Mouse (Mus musculus): Measurements from ENCODE around the gene Steap1. TPM values are rescaled to one million over a fixed set of nuclear protein-coding genes. Genes with fewer than 3 reads are reported as not detected.

Steap1 gene
- polyA plus RNA-seq, 1 experiment from 2014 or later, result 2.2 TPM

DNA sequence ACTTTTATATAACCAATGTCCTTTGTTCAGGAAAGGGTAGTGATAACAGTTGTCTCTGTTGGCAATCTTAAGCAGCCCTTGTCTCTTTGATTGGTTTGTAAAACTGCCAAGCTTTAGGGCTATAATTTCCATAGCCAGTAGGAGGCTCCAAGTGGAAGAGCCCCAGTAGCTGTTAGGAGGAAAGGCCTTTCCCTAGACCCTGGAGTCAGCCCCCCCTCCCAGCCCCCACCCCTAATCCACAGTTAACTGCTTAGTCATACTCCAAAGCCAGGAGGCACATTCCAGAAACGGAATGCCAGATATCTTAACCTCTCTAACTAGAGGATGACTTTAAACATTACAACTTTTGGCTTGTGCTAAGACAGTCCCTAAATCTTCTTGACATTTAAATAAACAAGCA, 62.2 kb downstream of the Steap1 start:
- Histone ChIP-seq H3K36me3 (ENCODE audit: insufficient read depth) (no peaks in the 10 kb centered on the region), H3K4me2 (no peak overlapping the region), H3K4me1 (ENCODE audit: insufficient read depth) (no peaks in the 10 kb centered on the region), H3K9ac (no peak overlapping the region), H3K27me3 (ENCODE audit: insufficient read depth, low read length) (no peaks in the 10 kb centered on the region), H3K9me3 (ENCODE audit: low read depth, low read length) (no peaks in the 10 kb centered on the region), H3K27ac (ENCODE audit: low read depth) (no peak overlapping the region), H3K4me3 (ENCODE audit: low read depth, low read length) (no peak overlapping the region)
- peak; percentile 93 for ATAC-seq (ENCODE audit: insufficient read depth)
- TF ChIP-seq CTCF (IDR thresholded peaks at IDR 0.05; ENCODE audit: low read depth), result no peak
- WGBS, result 3% methylated on average over 1 of the region's 1 CpGs
- DNase-seq, result peak; percentile 64

Other genes with a start within 250 kb of the Steap1 start
- gene Cldn12, start 234.4 kb downstream of the Steap1 start, polyA plus RNA-seq (2014; fragmentation: Nextera tagmentation; extraction: Ambion mirVana), result 17.6 and 17.9 TPM in 2 replicates
- gene Gtpbp10, start 189.8 kb downstream of the Steap1 start, polyA plus RNA-seq (2014; fragmentation: Nextera tagmentation; extraction: Ambion mirVana), result 31.0 and 33.7 TPM in 2 replicates
- gene Gm8773, start 175.5 kb downstream of the Steap1 start, polyA plus RNA-seq (2014; fragmentation: Nextera tagmentation; extraction: Ambion mirVana), result 0.24 and 0.80 TPM in 2 replicates
- gene Cfap69, start 85.1 kb downstream of the Steap1 start, polyA plus RNA-seq (2014; fragmentation: Nextera tagmentation; extraction: Ambion mirVana), result 3.1 and 4.3 TPM in 2 replicates
- 5.4 TPM in 2 replicates for gene Steap2, start 54.7 kb downstream of the Steap1 start, polyA plus RNA-seq (2014; fragmentation: Nextera tagmentation; extraction: Ambion mirVana)